Comparison of ENCODE assay signal across 9 mouse cellular contexts in the genomic region with DNA sequence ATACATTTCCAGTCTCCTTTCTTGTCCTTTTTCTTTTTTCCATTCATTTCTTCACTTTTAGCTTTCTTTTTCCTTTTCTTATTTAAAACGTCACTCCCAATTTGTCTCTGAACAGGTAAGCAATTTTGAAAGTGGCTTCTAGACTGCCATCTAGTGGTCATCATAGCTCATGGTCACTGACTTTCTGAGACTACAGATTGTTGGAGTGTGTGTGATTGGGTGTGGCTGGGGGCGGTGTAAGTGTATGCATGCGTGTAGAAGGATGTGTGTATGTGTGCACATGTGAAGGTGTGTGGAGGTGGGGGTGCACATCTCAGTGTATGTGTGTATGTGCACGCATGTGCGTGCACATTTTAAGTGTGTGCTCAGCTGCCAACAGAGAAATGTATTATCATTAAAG.
A peak's percentile ranks its signal among the peaks of the same experiment; 100 is the strongest.
DNase-seq lines count a peak whose midpoint lies in the region; ATAC-seq and TF ChIP-seq lines count a peak whose summit lies in the region.
"Had no signal": no experiment of that assay in that cellular context is flagged by ENCODE, and none has a peak within 500 bp of the region (broad histone marks: within the 10 kb centered on the region; RNA-seq: fewer than 3 reads in every experiment).

No protein-coding gene starts in this region.

- H3K4me3 ChIP-seq in gastrocnemius, adult 2 months: peak overlapping the region; percentile 14; the same call in 1 of the 2 replicates
- H3K4me3 ChIP-seq in ES-E14 (ENCODE audit: insufficient read depth in 1 of 2, low read depth in 1 of 2, low read length in 2 of 2, poor library complexity in 1 of 2, severe bottlenecking in 1 of 2): no peak overlapping the region
- H3K4me3 ChIP-seq: limb, embryonic 13.5 days had no signal

- intact Hi-C loops in gastrocnemius, adult 2 months (cut with DNase I): loop anchor here (5.0 kb wide), 2 partner anchors 190 to 495 kb away; no protein-coding TSS in a partner anchor
- intact Hi-C loops in left cerebral cortex, postnatal 4 days (cut with DNase I): loop anchor here (2.0 to 10.0 kb wide), 4 partner anchors 182 to 598 kb away; partner anchors contain the start of genes Bach2 and Mdn1

- ATAC-seq in megakaryocyte, adult 5-6 weeks (ENCODE audit: poor library complexity, severe bottlenecking): peak; percentile 68

- H3K4me1 ChIP-seq in ES-E14 (ENCODE audit: control insufficient read depth in 2 of 2, insufficient read depth in 2 of 2, low read length in 2 of 2, poor library complexity in 1 of 2): no peaks in the 10 kb centered on the region

- DNase-seq in gastrocnemius, adult 2 months: no peak
- DNase-seq in gastrocnemius, postnatal 4 days (ENCODE audit: low spot score in 2 of 2): no peak
- peak; percentile 45 for DNase-seq in ES-E14 (ENCODE audit: low read depth, low spot score)
- peak; percentile 44 to 49 for DNase-seq in cerebellum, postnatal 14 days
- DNase-seq in induced T-regulatory cell, adult 2 months (ENCODE audit: low read depth): peak; percentile 83
- DNase-seq in thymus, postnatal 36 days: peak; percentile 13 to 28
- DNase-seq in left cerebral cortex, postnatal 4 days: no peak

- no peaks in the 10 kb centered on the region for H3K9me3 ChIP-seq in ES-E14 (ENCODE audit: control insufficient read depth, insufficient read depth, low read depth, low read length)
- H3K9me3 ChIP-seq: limb, embryonic 13.5 days had no signal

- no peaks in the 10 kb centered on the region for H3K36me3 ChIP-seq in ES-E14 (ENCODE audit: control insufficient read depth, insufficient read depth, low read length, poor library complexity, severe bottlenecking)
- H3K36me3 ChIP-seq: limb, embryonic 13.5 days had no signal

- peak; percentile 83 for TF ChIP-seq CTCF in gastrocnemius, adult 2 months (IDR thresholded peaks at IDR 0.05)

- H3K9ac ChIP-seq in ES-E14 (ENCODE audit: insufficient read depth, low read depth, low read length, poor library complexity, severe bottlenecking): no peak overlapping the region
- H3K9ac ChIP-seq: limb, embryonic 13.5 days had no signal

- no peak overlapping the region for H3K27ac ChIP-seq in gastrocnemius, adult 2 months
- H3K27ac ChIP-seq in ES-E14 (ENCODE audit: insufficient read depth, low read depth, low read length, poor library complexity, severe bottlenecking): no peak overlapping the region
- H3K27ac ChIP-seq: limb, embryonic 13.5 days had no signal

- in situ Hi-C loops in ES-E14 (cut with MboI; ENCODE audit: low sequenced_read_pairs in 2 of 2, unreplicated experiment in 2 of 2): loop anchor here (10.0 to 25.0 kb wide), 2 partner anchors 488 to 505 kb away; no protein-coding TSS in a partner anchor

TF ChIP-seq in ES-E14, 5 proteins besides CTCF, POLR2A, EP300 and RAD21:
- peak; percentile 35; the same call in 1 of the 2 replicates for TF ChIP-seq MAFK (IDR thresholded peaks at IDR 0.05; ENCODE audit: insufficient read depth, low read depth, low read length)
- TF ChIP-seq ZNF384 (IDR thresholded peaks at IDR 0.05; ENCODE audit: low read depth, low read length): no peak

Comparison
In these comparisons a context has a peak if more than half of its experiments do, and no peak if none do; other contexts are left out.
1. DNase-seq: peak in ES-E14 (single experiment), cerebellum, postnatal 14 days (2 of 2), induced T-regulatory cell, adult 2 months (single experiment) and thymus, postnatal 36 days (2 of 2); none in gastrocnemius, adult 2 months (single experiment), gastrocnemius, postnatal 4 days (0 of 2) and left cerebral cortex, postnatal 4 days (single experiment).